Mouse (Mus musculus) MEL (cell line): ENCODE measurements around the gene Dgcr8. TPM values are rescaled to one million over a fixed set of nuclear protein-coding genes. Genes with fewer than 3 reads are reported as not detected.

ENCODE experiments used
- DNase-seq: peaks from one replicate; pipeline ENCODE4 v3.0.0; 2011; ENCODE audit warnings: low read depth, low spot score
- H3K27ac ChIP-seq: 2 replicates; pipeline ENCODE4 v1.5.1; 2012; ENCODE audit warnings: low read depth, mild to moderate bottlenecking, control low read depth, low read length, moderate library complexity; ENCODE audit not compliant: control insufficient read depth
- H3K27me3 ChIP-seq, 2 experiments: fragments of 150-350 bp in 1 of 2; sonication (generic) in 1 of 2; 2 replicates each; pipeline ENCODE4 v1.6.1; 2012; ENCODE audit warnings: low read length in 2 of 2, mild to moderate bottlenecking in 2 of 2, improper control_type of control experiment in 1 of 2, moderate library complexity in 1 of 2; ENCODE audit not compliant: insufficient read depth in 2 of 2, control insufficient read depth in 1 of 2
- H3K36me3 ChIP-seq, 2 experiments: 2 replicates each; pipeline ENCODE4 v1.6.1; 2012 to 2014; ENCODE audit warnings: low read length in 2 of 2, improper control_type of control experiment in 1 of 2, inconsistent platforms in 1 of 2, mild to moderate bottlenecking in 1 of 2; ENCODE audit not compliant: insufficient read depth in 2 of 2, control insufficient read depth in 1 of 2
- H3K4me1 ChIP-seq, 2 experiments: fragments of 150-350 bp in 1 of 2; sonication (generic) in 1 of 2; 2 replicates each; pipeline ENCODE4 v1.6.1; 2012; ENCODE audit warnings: low read length in 2 of 2, improper control_type of control experiment in 1 of 2, mild to moderate bottlenecking in 1 of 2; ENCODE audit not compliant: insufficient read depth in 2 of 2, control insufficient read depth in 1 of 2
- H3K4me3 ChIP-seq, 2 experiments: fragments of 150-350 bp in 1 of 2; sonication (generic) in 1 of 2; 2 replicates each; pipeline ENCODE4 v1.5.1; 2012; ENCODE audit warnings: low read depth in 2 of 2, low read length in 2 of 2, mild to moderate bottlenecking in 2 of 2, moderate library complexity in 2 of 2, control low read depth in 1 of 2, improper control_type of control experiment in 1 of 2; ENCODE audit not compliant: control insufficient read depth in 1 of 2, insufficient read depth in 1 of 2
- H3K79me2 ChIP-seq: 2 replicates; pipeline ENCODE4 v1.6.1; 2012; ENCODE audit warnings: mild to moderate bottlenecking, low read length, moderate library complexity; ENCODE audit not compliant: control insufficient read depth, poor library complexity, insufficient read depth
- H3K9ac ChIP-seq: 2 replicates; pipeline ENCODE4 v1.6.1; 2012; ENCODE audit warnings: low read depth, mild to moderate bottlenecking, control low read depth, low read length, moderate library complexity; ENCODE audit not compliant: control insufficient read depth, poor library complexity, severe bottlenecking
- H3K9me3 ChIP-seq: fragments of 150-350 bp; sonication (generic); replicated peaks from 2 replicates; pipeline ENCODE4 v1.6.1; 2012; ENCODE audit warnings: mild to moderate bottlenecking, low read length, improper control_type of control experiment, moderate library complexity; ENCODE audit not compliant: insufficient read depth
- BHLHE40 ChIP-seq: IDR thresholded peaks from 2 replicates; pipeline ENCODE4 v1.6.1; 2012; ENCODE audit warnings: low read depth, mild to moderate bottlenecking, inconsistent platforms, low read length, improper control_type of control experiment, borderline replicate concordance
- CHD1 ChIP-seq: IDR thresholded peaks from 2 replicates; pipeline ENCODE4 v1.6.1; 2012; ENCODE audit warnings: low read depth, mild to moderate bottlenecking, inconsistent platforms, low read length, improper control_type of control experiment
- CHD2 ChIP-seq: IDR thresholded peaks from 2 replicates; pipeline ENCODE4 v1.6.1; 2011; ENCODE audit warnings: low read length, improper control_type of control experiment
- CTCF ChIP-seq, 3 experiments: IDR thresholded peaks in 2 of 3; conservative IDR thresholded peaks in 1 of 3; 2 replicates each; pipeline ENCODE4 v1.5.1; 2011 to 2012; ENCODE audit warnings: low read length in 3 of 3, low read depth in 2 of 3, mild to moderate bottlenecking in 2 of 3, improper control_type of control experiment in 1 of 3, inconsistent platforms in 1 of 3, mixed read lengths in 1 of 3, moderate library complexity in 1 of 3; ENCODE audit not compliant: control insufficient read depth in 1 of 3, insufficient read depth in 1 of 3, poor library complexity in 1 of 3, severe bottlenecking in 1 of 3
- EP300 ChIP-seq, 2 experiments: IDR thresholded peaks; 2 replicates each; pipeline ENCODE4 v1.6.1; 2011; ENCODE audit warnings: improper control_type of control experiment in 2 of 2, low read length in 2 of 2, low read depth in 1 of 2, mild to moderate bottlenecking in 1 of 2
- ETS1 ChIP-seq: IDR thresholded peaks from 2 replicates; pipeline ENCODE4 v1.6.1; 2012; ENCODE audit warnings: low read depth, mild to moderate bottlenecking, inconsistent platforms, low read length, improper control_type of control experiment, moderate library complexity
- GATA1 ChIP-seq: IDR thresholded peaks from 2 replicates; pipeline ENCODE4 v1.6.1; 2011; ENCODE audit warnings: low read depth, low read length, improper control_type of control experiment
- HCFC1 ChIP-seq: IDR thresholded peaks from 2 replicates; pipeline ENCODE4 v1.6.1; 2012; ENCODE audit warnings: low read depth, mild to moderate bottlenecking, inconsistent platforms, low read length, improper control_type of control experiment, moderate library complexity
- JUND ChIP-seq: IDR thresholded peaks from 2 replicates; pipeline ENCODE4 v1.6.1; 2011; ENCODE audit warnings: low read depth, mild to moderate bottlenecking, improper control_type of control experiment, low read length
- MAFK ChIP-seq: IDR thresholded peaks from 2 replicates; pipeline ENCODE4 v1.6.1; 2011; ENCODE audit warnings: low read depth, mild to moderate bottlenecking, low read length, improper control_type of control experiment, borderline replicate concordance
- MAX ChIP-seq: IDR thresholded peaks from 2 replicates; pipeline ENCODE4 v1.6.1; 2011; ENCODE audit warnings: low read length, improper control_type of control experiment
- MEF2A ChIP-seq: IDR thresholded peaks from 2 replicates; pipeline ENCODE4 v1.6.1; 2014; ENCODE audit warnings: low read depth, mild to moderate bottlenecking, inconsistent platforms, low read length, improper control_type of control experiment; ENCODE audit not compliant: poor library complexity, insufficient replicate concordance, severe bottlenecking; ENCODE audit errors: extremely low read depth
- MYB ChIP-seq: IDR thresholded peaks from 2 replicates; pipeline ENCODE4 v1.6.1; 2011; ENCODE audit warnings: mild to moderate bottlenecking, low read depth, low read length, improper control_type of control experiment
- NELFE ChIP-seq: IDR thresholded peaks from 2 replicates; pipeline ENCODE4 v1.6.1; 2011; ENCODE audit warnings: low read depth, low read length, improper control_type of control experiment
- NRF1 ChIP-seq: IDR thresholded peaks from 2 replicates; pipeline ENCODE4 v1.6.1; 2014; ENCODE audit warnings: low read depth, mild to moderate bottlenecking, inconsistent platforms, low read length, improper control_type of control experiment, moderate library complexity; ENCODE audit not compliant: poor library complexity, insufficient read depth, severe bottlenecking
- POLR2A ChIP-seq, 2 experiments: IDR thresholded peaks; 2 replicates each; pipeline ENCODE4 v1.6.1; 2011 to 2012; ENCODE audit warnings: low read length in 2 of 2, mild to moderate bottlenecking in 2 of 2, control low read depth in 1 of 2, improper control_type of control experiment in 1 of 2, low read depth in 1 of 2, moderate library complexity in 1 of 2; ENCODE audit not compliant: control insufficient read depth in 1 of 2, insufficient read depth in 1 of 2, poor library complexity in 1 of 2
- POLR2AphosphoS5 ChIP-seq: IDR thresholded peaks from 2 replicates; pipeline ENCODE4 v1.6.1; 2012; ENCODE audit warnings: low read depth, borderline replicate concordance, mild to moderate bottlenecking, inconsistent platforms, low read length, moderate library complexity, mixed read lengths
- RAD21 ChIP-seq: IDR thresholded peaks from 2 replicates; pipeline ENCODE4 v1.6.1; 2011; ENCODE audit warnings: mild to moderate bottlenecking, low read depth, low read length, improper control_type of control experiment
- RCOR1 ChIP-seq: IDR thresholded peaks from 2 replicates; pipeline ENCODE4 v1.6.1; 2012; ENCODE audit warnings: low read depth, mild to moderate bottlenecking, inconsistent platforms, low read length, improper control_type of control experiment
- SMC3 ChIP-seq: IDR thresholded peaks from 2 replicates; pipeline ENCODE4 v1.6.1; 2011; ENCODE audit warnings: low read depth, low read length, improper control_type of control experiment
- TAL1 ChIP-seq: IDR thresholded peaks from 2 replicates; pipeline ENCODE4 v1.6.1; 2012; ENCODE audit warnings: mild to moderate bottlenecking, inconsistent platforms, low read length, moderate library complexity, mixed read lengths
- TCF12 ChIP-seq: IDR thresholded peaks from 2 replicates; pipeline ENCODE4 v1.6.1; 2014; ENCODE audit warnings: low read depth, mild to moderate bottlenecking, inconsistent platforms, low read length, improper control_type of control experiment, moderate library complexity
- UBTF ChIP-seq: IDR thresholded peaks from 2 replicates; pipeline ENCODE4 v1.6.1; 2012; ENCODE audit warnings: low read depth, mild to moderate bottlenecking, inconsistent platforms, low read length, improper control_type of control experiment, moderate library complexity, borderline replicate concordance; ENCODE audit not compliant: insufficient read depth
- USF1 ChIP-seq: IDR thresholded peaks from 2 replicates; pipeline ENCODE4 v1.6.1; 2014; ENCODE audit warnings: low read depth, mild to moderate bottlenecking, inconsistent platforms, low read length, improper control_type of control experiment, moderate library complexity
- ZC3H11A ChIP-seq: IDR thresholded peaks from 2 replicates; pipeline ENCODE4 v1.6.1; 2012; ENCODE audit warnings: low read depth, mild to moderate bottlenecking, inconsistent platforms, low read length, improper control_type of control experiment
- ZKSCAN1 ChIP-seq: IDR thresholded peaks from 2 replicates; pipeline ENCODE4 v1.6.1; 2012; ENCODE audit warnings: low read depth, mild to moderate bottlenecking, inconsistent platforms, low read length, improper control_type of control experiment, moderate library complexity
- ZMIZ1 ChIP-seq: IDR thresholded peaks from 2 replicates; pipeline ENCODE4 v1.6.1; 2012; ENCODE audit warnings: low read depth, mild to moderate bottlenecking, inconsistent platforms, low read length, improper control_type of control experiment, moderate library complexity
- ZNF384 ChIP-seq: IDR thresholded peaks from 2 replicates; pipeline ENCODE4 v1.6.1; 2012; ENCODE audit warnings: low read depth, mild to moderate bottlenecking, inconsistent platforms, low read length, improper control_type of control experiment
- polyA plus RNA-seq, 2 experiments: library from polyadenylated mRNA; stranded (reverse) in 1 of 2; unstranded in 1 of 2; fragments of >175 nt in 1 of 2; fragments of >200 nt in 1 of 2; gene quantifications; 2 replicates each; pipeline versions ENCODE4 v1.2.1 to v1.2.4; 2012; ENCODE audit warnings: low replicate concordance in 2 of 2, low read depth in 1 of 2; ENCODE audit not compliant: insufficient read length in 2 of 2, insufficient read depth in 1 of 2, missing spikeins in 1 of 2
- total RNA-seq: library from RNA; depleted of rRNA; stranded (reverse); fragments of 300-350 nt; gene quantifications from 2 replicates; pipeline ENCODE4 v1.2.3, GENCODE M21; 2012

The Dgcr8 gene
- total and polyA plus RNA-seq, 3 experiments, result 39.6 to 40.3 TPM; not detected in 1

- peak; percentile 18; the same call in 1 of the 2 replicates for TF ChIP-seq ZMIZ1
- no peak for TF ChIP-seq POLR2A (IDR thresholded peaks at IDR 0.05; ENCODE audit: control insufficient read depth in 1 of 2, insufficient read depth in 1 of 2, low read depth in 1 of 2, low read length in 2 of 2, poor library complexity in 1 of 2)
- TF ChIP-seq POLR2AphosphoS5, result no peak
- no peak for TF ChIP-seq ZC3H11A
- peak; percentile 61 for TF ChIP-seq MAX
- no peak for TF ChIP-seq USF1
- TF ChIP-seq SMC3, result no peak
- TF ChIP-seq BHLHE40, result no peak
- TF ChIP-seq TAL1, result peak; percentile 13; the same call in 1 of the 2 replicates
- no peak for TF ChIP-seq JUND
- TF ChIP-seq TCF12, result no peak
Measured at GRCm38 (mm10) chr16:18288581-18289061, 425 bp downstream of the Dgcr8 start (continued).

GRCm38 (mm10) chr16:18288166-18288565, 880 bp downstream of the Dgcr8 start:
- H3K36me3 ChIP-seq, result peaks cover 17% of the 10 kb centered on the region in 2 experiments

GRCm38 (mm10) chr16:18275166-18275565, 13.9 kb downstream of the Dgcr8 start:
- Histone ChIP-seq H3K27ac (no peak overlapping the region), H3K79me2 (peaks cover 5% of the 10 kb centered on the region; the same call in 1 of the 2 replicates), H3K4me3 (no peak overlapping the region), H3K4me1 (no peaks in the 10 kb centered on the region), H3K9ac (no peak overlapping the region), H3K9me3 (no peaks in the 10 kb centered on the region), H3K27me3 (no peaks in the 10 kb centered on the region), H3K36me3 (peaks cover 0 to 56% of the 10 kb centered on the region in 2 experiments; a peak in 2 of 4 replicates)
- DNase-seq, result no peak
- no peak for TF ChIP-seq MEF2A
- no peak for TF ChIP-seq NRF1
- no peak for TF ChIP-seq MAFK
- no peak for TF ChIP-seq NELFE
- no peak for TF ChIP-seq GATA1
- TF ChIP-seq ETS1, result no peak
- TF ChIP-seq HCFC1, result no peak
- no peak for TF ChIP-seq CHD1
- TF ChIP-seq RAD21, result no peak
- TF ChIP-seq ZKSCAN1, result no peak
- no peak for TF ChIP-seq EP300 (IDR thresholded peaks at IDR 0.05; ENCODE audit: low read depth in 1 of 2, low read length in 2 of 2)
- no peak for TF ChIP-seq ZNF384
- no peak for TF ChIP-seq RCOR1
- TF ChIP-seq UBTF, result no peak
- TF ChIP-seq BHLHE40, result no peak
- TF ChIP-seq MYB, result no peak
- TF ChIP-seq USF1, result no peak
- TF ChIP-seq CHD2, result no peak
- TF ChIP-seq MAX, result no peak

More at GRCm38 (mm10) chr16:18288166-18288565, 880 bp downstream of the Dgcr8 start:
- peak overlapping the region; percentile 87 for H3K27ac ChIP-seq
- TF ChIP-seq POLR2A (IDR thresholded peaks at IDR 0.05; ENCODE audit: control insufficient read depth in 1 of 2, insufficient read depth in 1 of 2, low read depth in 1 of 2, low read length in 2 of 2, poor library complexity in 1 of 2) (no peak), CTCF (IDR thresholded peaks at IDR 0.05 in 2 of 3, conservative IDR thresholded peaks at IDR 0.05 in 1 of 3; ENCODE audit: control insufficient read depth in 1 of 3, insufficient read depth in 1 of 3, low read depth in 2 of 3, low read length in 3 of 3, poor library complexity in 1 of 3, severe bottlenecking in 1 of 3) (no peak), ZMIZ1 (no peak), POLR2AphosphoS5 (no peak), MYB (no peak), MEF2A (no peak)
- TF ChIP-seq, all 39 proteins: peak for 0
- peak; percentile 46 for DNase-seq
- peaks cover 43% of the 10 kb centered on the region for H3K79me2 ChIP-seq
- H3K4me3 ChIP-seq, result peak overlapping the region; percentile 78 to 82
- no peaks in the 10 kb centered on the region for H3K9me3 ChIP-seq
- peak overlapping the region; percentile 97 for H3K9ac ChIP-seq
- peaks cover 13% of the 10 kb centered on the region in 2 experiments; a peak in 3 of 4 replicates for H3K4me1 ChIP-seq
- no peaks in the 10 kb centered on the region for H3K27me3 ChIP-seq
